Mouse (Mus musculus): ENCODE data around the gene Hck. TPM values are rescaled to one million over a fixed set of nuclear protein-coding genes. Genes with fewer than 3 reads are reported as not detected.

Gene Hck
- total RNA-seq, 4 experiments from 2014 or later = 1.7 to 4.2 (median 2.7) TPM

DNA sequence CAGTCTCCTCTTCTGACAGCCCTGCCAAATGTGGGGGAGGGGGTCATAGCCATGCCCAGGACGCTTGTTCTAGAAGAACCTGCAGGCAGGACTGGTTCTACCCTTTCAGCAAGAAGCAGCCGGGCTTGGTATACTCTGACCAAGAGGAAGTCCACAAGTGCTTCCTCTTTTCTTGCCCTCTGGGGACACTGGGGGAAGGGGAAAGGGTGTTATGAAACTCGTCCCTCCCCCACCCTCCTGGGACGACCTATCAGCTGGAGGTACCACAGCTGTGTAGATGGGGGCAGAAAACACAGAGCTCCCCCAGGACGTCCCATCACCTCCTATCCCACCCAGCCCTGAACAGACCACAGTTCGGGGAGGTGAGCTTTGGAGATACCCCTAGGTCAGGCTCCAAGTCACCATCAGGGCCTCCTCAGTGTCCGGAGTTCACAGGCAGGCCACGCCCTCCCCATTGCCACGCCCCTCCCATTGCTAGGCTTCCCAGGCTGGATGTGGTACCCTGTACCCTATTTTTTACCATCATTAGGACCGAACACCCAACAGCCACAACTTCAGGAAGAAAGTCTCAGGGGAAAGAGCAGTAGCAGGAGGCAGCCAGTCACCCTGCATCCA lies 17.6 kb upstream of the Hck start:
- DNase-seq (ENCODE audit: low spot score in 2 of 2) = peak in 1 of 2 experiments; percentile 8

DNA sequence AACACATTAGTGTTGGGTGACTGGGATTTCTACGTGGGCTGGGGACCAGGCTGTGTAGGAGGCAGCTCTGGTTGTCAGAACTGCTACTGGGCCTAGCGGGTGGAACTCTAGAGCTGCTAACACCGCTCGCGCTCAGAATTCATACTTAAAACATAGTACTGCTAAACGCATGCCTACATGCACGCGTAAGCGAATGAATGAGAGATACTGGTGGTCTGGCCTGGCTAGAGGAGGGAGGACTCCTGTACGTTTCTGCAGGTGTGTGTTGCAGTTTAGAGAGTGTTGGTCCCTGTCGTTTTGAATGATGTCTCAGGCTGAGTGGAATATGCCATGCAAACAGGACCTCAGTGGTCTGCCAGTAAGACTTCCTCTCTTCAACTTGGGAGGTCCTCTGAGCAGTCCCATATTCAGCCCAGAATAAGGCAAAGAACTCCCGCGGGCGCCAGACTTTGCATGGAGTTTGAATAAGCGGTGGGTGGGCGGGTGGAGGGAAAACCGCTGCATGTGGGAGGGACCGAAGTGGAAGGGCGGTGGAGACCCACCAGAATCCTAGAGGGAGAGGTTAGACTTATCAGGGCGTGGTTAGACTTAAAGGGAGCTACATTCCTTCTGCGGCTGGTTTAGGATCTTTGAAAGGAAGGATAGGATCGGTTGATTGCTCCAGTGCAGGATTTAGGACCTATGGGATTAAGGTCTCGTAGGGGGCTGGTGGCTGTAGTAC lies 1.1 kb upstream of the Hck start:
- no peak for DNase-seq (ENCODE audit: low spot score in 2 of 2)

DNA sequence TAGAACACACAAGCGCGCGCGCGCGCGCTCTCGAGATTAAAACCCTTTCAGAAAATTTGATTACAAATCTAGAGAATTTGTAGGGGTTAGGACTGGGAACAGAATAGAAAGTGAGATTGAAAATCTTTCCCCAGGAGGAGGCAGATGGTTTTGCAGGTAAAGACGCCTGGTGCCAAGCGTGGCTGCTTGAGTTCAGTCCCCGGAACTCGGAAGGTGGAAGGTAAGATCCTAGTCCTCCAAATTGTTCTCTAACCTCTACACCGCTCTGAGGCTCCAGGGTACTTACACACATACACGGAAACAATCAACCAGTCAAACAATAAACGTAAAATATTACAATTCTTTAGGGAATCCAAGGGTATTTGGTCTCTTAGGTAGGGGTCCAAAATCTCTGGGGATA lies 466 bp upstream of the Hck start:
- no peak for DNase-seq (ENCODE audit: low spot score in 2 of 2)

DNA sequence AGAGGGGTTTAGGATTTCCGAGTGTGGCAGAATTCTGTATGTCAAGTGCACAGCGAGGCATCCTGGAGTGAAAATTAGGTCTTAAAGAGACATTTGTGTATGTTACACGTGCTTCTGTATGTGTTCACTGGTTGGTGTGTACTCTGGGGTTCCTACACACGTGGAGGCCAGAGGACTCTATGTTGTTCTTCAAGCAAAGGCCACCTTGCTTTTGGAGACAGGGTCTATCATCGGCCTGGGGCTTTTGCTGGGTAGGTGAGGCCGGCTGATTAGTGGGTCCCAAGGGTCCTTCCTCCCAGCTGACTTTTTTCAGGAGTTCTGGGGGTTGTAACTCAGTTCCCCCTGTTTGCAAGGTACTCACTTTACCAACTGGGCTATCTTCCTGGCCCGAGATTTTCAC lies 1.3 kb downstream of the Hck start:
- no peak for DNase-seq (ENCODE audit: low spot score in 2 of 2)

DNA sequence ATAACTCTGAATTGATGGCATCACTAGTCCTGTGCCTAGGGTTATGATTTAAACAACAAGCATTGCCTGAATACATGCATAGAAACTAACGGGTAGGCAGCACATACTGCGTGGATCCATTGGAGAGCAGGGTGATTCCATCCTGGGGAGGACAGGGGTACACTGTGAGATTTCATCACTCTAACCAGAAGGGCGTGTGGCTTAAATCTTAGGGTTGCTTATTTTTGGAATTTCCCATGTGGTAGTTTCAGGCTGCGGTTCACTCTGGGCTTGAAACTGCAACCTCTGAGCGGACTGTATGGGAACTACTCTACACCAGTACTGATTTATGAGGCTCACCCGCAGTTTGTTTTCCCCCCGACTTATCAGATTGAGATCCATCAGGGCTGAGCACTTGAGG lies 3.0 kb downstream of the Hck start:
- DNase-seq (ENCODE audit: low spot score in 2 of 2) = no peak

DNA sequence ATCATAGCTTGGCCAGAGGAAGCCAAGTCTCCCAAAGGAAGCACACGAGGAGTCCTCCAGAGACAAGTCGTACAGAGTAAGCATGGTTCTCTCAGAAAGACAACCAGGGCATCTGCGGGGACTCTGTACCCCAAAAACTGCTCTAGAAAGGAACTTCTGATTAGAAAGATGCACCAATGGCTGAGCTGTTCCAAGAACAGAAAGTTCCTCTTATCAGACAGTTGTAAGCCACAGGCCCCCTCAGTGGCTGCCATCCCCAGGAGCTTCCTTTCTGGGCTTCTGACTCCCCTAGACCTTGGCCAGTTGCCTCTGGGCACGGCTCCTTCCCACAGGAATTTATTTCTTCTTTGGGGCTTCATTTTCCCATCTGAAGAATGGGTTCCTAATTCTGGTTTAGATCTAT lies 7.4 kb downstream of the Hck start:
- no peak for DNase-seq (ENCODE audit: low spot score in 2 of 2)

DNA sequence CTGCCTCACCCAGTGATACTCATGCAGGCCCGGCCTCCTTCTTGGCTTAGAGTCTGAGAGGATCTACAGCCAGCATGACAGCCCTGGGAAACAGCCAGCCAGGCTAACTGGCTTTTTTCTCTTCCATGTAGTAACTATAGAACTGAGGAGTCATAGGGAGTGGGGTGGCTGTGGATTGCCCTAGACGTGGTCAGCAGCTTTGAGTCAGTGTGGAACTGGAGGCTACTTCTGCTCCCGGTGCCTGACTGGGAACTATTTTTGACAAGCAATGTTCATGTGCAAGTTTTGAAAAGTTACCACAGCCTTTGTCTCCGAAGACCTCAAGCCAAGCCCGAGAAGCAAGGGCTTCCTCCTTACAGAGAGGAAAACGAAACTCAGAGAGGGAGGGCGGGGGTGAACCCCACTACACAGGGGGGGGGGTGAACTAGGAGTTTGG lies 8.8 kb downstream of the Hck start:
- peak in 1 of 2 experiments; percentile 3 for DNase-seq (ENCODE audit: low spot score in 2 of 2)

DNA sequence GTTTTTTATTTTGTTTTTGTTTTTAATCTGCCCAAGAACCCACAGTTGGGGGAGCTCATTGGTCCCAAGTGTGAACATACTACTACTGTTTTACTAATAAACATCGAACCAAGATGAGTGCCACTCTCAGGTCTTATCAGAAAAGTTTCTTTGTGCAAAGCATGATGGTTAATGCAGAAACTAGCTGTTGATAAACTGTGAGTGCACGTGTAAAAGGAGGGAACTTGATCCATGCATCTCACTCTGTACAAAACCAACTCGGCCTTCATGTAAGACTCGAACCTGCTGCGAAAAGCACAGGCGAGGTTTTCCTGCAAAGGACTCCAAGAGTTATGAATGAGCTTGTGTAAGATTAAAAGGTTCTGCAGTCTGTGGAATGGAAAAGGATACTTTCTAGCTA lies 11.2 kb downstream of the Hck start:
- no peak for DNase-seq (ENCODE audit: low spot score in 2 of 2)

DNA sequence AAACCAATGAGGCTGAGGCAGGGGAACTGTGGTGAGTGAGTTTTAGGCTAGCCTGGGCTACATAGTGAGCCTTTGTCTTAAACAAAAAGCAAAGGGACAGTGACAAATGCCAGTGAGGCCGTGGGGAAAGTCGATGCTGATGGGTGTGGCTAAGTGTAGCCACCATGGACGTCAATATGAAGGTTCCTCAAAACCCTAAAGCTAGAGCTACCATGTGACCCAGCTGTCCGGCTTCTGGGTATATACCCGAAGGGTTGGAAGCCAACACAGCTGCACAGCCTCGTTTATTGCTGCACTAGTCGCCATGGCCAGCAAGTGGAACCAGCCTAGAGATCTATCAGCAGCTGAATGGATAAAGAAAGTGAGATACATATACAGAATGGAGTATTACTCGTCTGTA lies 11.9 kb downstream of the Hck start:
- DNase-seq (ENCODE audit: low spot score in 2 of 2) = no peak

DNA sequence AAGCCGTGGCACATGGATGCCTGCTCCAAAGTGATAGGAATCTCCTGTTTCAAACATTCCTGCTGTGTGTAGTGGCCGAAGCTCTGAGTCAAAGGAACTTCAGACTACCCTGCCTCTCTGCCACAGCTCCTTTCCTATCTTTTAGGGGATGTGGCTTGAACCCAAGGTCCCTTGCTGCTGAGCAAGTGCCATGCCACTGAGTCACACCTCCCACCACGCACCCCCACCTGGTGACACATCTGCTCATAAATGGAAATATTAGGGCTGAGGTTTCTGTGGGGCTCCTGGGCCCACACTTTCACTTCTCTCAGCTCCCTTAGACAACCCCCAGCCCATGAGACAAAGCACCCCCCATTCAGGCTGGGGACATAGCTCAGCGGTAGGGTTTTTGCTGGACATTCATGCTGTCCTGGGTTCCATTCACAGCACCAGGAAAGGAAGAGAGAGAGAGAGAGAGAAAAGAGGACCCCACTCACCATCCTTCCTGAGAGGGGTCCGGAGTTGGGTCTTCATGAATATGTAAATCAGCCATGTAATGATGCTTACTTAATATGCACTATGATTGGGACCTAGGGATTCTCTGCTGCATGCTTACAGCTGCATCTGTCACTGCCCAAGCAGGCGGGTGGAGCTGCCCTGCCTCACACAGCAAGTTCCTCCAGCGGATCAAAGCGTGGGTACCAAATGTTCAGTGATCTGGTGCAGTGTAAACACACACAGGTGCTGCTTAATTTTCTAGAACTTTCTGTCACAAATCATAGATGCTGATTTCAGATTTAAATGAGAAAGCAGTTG lies 13.8 kb downstream of the Hck start:
- DNase-seq (ENCODE audit: low spot score in 2 of 2) = no peak

DNA sequence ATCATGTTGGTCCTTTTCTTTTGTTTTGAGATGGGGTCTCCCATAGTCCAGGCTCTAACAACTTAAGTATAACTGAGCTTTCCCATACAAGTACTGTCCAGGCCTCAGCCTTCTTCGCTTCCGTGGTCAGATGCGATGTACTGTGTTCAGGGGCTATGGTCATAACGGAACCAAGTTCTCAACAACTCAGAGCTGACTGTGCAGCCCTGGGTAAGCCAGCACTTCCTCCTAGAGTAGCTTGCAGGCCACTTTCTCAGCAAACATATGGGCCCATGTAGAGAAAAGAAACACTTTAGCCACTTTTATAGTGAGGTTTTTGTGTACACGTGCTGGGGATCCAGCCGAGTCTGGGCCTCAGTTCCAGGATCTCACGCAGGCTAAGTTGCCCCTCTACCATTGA lies 14.4 kb downstream of the Hck start:
- DNase-seq (ENCODE audit: low spot score in 2 of 2) = no peak

DNA sequence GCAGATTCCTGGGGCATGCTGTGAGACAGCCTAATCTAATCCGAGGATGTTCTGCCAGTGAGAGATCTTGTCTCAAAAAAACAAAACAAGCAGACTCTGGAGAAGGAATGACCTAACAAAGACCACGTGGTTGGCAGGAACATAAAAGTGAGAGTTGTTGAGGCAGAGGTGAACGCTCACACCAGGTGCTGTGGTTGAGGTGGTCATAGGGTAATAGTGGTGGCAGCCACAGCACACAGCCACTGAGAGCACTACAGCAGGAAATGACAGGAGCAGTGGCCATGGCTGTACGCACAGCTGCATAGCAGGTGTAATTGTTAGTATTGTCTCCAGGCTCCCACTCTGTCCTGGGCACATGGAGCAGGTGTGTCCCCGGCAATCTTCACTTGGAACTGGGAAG lies 17.6 kb downstream of the Hck start:
- no peak for DNase-seq (ENCODE audit: low spot score in 2 of 2)

DNA sequence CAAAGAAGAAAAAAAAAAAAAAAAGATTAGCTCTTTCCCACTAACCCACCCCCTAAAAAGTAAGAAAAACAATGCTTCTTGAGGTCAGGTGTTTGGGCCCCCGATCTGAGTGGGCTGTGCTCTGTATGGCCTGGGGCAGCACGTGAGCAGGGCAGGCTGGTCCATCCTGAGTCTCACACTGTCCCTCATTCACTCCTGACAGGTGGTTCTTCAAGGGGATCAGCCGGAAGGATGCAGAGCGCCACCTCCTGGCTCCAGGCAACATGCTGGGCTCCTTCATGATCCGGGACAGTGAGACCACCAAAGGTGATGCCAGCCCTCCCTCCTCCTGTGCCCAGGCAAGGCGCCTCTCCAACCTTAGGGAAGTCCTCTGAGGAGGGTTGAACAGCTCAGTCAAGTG lies 22.8 kb downstream of the Hck start:
- DNase-seq (ENCODE audit: low spot score in 2 of 2) = no peak

DNA sequence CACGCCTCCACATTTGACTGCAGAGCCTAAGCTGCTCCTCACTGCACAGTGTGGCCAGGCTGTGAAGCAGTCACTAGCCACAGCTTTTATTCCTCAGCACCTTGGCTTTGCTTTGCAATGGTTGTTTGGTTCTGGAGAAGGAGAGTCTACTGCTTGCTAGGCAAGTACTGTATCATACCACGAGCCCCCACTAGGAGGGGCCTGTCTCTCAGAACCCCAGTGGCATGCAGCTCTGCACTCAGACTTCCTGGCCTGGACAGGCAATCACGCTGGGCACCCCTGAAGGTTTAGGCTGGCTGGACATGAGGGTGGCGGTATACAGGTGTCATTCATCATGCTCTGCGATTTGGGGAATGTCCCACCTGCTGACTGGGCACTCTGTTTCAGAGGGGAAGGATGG lies 26.0 kb downstream of the Hck start:
- no peak for DNase-seq (ENCODE audit: low spot score in 2 of 2)

DNA sequence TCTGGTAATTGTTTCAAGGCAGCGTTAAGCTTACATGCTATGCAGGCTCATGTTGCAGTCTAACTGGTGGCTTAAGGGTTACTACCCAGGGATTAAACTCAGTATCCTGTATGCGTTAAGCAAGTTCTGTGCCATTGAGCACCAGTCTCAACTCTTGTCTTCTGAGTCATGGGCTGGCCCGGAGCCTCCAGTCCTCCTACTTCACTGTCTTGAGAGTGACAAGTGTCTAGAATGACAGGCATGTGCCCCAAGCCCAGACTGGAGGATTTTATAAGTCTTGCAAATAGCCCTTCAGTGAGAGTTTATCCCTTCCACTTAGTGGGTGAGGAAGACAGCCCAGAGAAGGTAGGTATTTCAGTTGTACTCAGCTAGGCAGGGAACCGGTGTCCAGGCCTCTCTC lies 27.9 kb downstream of the Hck start:
- no peak for DNase-seq (ENCODE audit: low spot score in 2 of 2)

DNA sequence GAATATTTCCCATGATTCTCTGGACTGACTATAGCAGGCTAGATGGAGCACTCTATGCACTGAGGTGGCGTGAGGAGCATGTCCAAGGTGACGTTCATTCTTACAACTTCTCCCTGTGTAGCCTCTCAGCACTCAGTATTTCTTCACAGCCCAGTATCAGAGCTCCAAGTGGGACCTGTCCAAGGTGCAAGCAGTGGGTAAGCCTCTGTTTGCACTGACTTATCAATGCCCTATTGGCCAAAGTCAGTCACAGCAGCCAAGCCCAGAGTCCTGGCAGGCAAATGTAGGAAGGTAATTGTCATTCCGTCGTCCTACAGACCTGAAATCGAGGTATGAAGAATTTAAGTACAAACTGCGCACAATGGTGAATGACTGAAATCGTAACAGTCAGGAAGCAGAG lies 30.9 kb downstream of the Hck start:
- DNase-seq (ENCODE audit: low spot score in 2 of 2) = no peak

DNA sequence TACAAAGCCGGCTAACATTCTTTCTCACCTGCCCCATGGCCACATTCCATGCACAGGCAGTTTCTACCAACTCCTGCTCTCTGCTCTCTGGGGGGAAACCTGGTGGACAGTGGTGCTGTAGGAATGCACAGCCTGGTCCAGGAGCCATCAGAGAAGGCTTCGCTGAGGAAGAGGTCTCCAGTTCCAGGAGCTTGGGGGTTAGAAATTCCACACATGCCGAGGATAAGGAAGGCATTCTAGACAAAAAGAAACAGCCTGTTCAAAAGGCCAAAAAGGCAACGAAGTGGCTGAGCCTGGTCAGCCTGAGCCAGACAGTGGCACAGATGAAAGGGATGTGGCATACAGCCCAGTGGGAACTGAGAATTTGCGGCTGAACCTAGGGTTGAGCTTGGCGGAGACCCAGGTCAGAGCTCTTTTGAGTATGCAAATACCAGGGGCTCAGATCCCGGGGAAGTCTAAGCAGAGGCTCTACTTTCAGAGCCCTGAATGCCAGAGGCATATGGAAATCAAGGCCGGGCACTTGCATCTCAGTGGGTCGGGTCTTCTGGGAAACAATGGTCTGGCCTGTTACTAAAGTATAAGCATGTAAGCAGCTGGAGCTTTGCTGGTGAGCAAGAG lies 31.8 kb downstream of the Hck start:
- no peak for DNase-seq (ENCODE audit: low spot score in 2 of 2)

DNA sequence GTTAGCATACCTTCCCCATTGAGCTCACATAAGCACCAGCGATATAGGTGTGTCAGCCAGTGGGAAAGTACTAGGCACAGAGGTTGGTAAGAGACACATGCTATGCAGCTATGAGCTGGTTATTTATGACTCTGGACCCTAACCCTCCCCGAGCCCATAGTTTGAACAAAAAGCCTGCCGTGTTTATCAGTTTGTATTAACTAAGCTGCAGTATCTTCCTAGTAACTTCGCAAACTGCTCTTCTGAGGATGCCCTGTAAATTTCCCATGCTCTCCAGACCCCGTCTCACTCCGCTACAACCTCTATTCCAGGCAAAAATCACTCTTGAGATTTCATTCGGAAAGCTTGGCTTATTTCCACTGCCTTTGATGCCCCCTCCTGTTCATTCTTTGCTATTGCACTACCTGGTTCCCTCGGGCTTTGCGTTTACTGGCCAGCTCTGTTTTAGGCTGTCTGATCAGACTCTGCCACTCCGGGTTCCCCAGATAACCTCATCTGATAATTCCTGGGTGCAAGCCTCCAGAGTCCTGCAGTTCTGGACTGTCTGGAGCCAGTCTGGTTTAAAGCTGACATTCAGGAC lies 34.4 kb downstream of the Hck start:
- DNase-seq (ENCODE audit: low spot score in 2 of 2) = peak in 1 of 2 experiments; percentile 34

DNA sequence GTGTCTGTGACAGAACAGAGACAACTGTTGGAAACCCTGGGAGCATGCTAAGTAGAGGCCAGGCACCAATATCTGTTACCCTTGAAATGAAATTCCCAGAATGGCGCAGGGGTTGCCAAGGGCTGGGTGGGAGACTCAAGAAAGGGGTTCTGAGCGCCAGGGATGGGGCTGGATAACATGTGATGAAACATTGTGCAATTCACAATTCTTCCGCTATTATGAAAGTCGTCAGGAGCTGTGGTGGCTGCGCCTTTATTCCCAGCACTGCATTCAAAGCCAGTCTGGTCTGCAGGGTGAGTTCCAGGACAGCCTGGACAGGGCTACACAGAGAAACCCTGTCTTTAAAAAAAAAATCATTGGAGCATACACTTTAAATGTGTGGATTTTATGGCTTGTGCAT lies 37.1 kb downstream of the Hck start:
- DNase-seq (ENCODE audit: low spot score in 2 of 2) = no peak

DNA sequence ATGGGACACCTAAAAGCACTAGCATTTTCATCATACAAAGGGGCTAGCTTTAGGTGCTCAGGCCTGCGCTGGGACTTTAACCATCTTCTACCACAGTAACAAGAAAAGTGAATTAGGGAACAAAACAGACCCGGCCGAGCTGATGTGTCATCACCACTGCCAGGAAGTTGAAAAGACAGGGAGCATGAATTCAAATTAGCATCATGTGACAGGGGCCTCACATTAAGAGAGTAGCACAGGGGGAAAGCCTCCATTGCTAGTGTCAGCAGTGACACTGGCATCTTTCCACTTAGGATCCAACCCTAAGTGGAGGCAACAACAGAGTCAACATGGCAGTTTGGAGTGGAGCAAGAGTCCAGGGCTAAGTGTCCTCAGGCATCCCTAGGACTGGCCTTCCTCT lies 39.0 kb downstream of the Hck start:
- no peak for DNase-seq (ENCODE audit: low spot score in 2 of 2)

DNA sequence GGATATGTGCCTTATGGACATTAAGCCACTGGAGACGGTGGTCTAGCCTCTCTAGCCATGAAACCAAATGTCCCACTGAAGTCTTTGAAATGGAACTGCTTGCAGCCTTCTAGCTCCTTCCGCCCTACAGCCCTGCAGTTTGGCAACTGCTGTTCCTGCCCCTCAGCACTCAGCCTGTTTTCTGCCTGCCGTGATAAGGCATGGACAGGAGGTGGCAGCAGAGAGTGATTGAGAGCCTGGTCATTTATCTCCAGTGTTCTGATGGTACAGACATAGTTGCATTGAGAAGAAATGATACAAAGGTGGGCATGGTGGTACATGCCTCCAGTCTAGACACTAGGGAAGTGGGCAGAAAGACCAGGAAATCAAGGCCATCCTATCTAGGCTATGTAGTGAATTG lies 39.4 kb downstream of the Hck start:
- peak in 1 of 2 experiments; percentile 44 for DNase-seq (ENCODE audit: low spot score in 2 of 2)

DNA sequence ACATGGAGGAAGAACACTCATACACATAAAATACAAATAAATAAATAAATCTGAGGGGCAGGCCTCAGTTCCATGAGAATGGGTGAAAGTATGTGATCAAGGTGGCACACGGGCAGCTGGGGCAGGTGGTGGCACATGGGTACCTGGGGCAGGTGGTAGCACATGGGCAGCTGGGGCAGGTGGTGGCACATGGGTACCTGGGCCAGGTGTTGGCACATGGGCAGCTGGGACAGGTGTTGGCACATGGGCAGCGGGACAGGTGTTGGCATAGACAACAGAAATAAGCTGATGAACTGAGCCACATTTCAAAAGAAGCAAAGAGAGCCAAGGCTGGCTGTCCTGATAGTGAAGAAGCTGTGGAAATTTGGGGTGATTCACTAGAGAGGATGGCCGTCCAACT lies 41.5 kb downstream of the Hck start:
- DNase-seq (ENCODE audit: low spot score in 2 of 2) = no peak

Measured in left cerebral cortex, adult 8-10 months (tissue).